Mouse (Mus musculus): ENCODE results near the gene Stk38l. TPM values are rescaled to one million over a fixed set of nuclear protein-coding genes. Genes with fewer than 3 reads are reported as not detected.
"Not testable (repeated sequence)": the region's sequence is repeated elsewhere in the genome, so short reads cannot be mapped to it uniquely, and the experiment has no call there.

Stk38l gene
- total RNA-seq, 2 experiments from 2014 or later: 2.7 to 3.4 TPM

DNA sequence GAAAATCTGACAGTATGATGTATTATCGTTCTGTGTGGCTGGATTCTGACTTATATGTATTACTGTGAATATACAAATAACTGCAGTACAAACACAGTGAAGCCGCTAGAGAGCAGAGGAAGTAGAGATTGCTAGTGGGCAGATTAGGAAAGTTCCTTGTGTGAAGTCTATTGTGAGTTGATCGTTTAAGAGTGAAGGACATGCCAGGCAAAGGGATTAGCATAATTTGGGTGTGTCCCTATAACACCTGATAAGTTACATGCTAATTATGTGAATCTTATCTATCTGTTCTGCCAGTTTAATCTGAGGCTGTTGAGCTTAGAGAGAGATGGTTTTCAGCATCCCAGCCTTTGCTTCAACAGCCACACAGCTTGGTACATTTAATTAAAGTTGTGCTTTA is 7.4 kb downstream of the Stk38l start:
- ATAC-seq (replicated peaks; ENCODE audit: low FRiP score, low TSS enrichment, poor library complexity, severe bottlenecking): peak; percentile 53

DNA sequence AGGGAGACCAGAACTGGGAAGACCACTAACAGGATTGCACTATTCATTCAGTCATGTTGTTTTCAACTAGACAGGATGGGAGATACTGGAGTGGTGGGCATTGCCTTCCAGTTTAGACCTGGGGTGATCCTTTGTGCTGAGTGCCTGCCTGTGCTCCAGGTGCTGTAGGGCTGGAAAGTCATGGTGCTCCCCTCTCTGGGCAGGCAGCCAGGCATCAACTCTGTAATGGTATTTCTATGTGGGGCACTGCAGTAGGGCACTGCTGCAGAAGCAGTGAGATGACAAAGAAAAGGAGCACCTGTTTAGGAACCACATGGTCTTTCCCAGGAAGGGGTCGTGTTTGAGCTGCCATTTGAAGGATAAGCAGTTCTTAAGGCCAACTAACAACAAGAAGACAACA is 7.9 kb downstream of the Stk38l start:
- ATAC-seq (replicated peaks; ENCODE audit: low FRiP score, low TSS enrichment, poor library complexity, severe bottlenecking): peak; percentile 26

DNA sequence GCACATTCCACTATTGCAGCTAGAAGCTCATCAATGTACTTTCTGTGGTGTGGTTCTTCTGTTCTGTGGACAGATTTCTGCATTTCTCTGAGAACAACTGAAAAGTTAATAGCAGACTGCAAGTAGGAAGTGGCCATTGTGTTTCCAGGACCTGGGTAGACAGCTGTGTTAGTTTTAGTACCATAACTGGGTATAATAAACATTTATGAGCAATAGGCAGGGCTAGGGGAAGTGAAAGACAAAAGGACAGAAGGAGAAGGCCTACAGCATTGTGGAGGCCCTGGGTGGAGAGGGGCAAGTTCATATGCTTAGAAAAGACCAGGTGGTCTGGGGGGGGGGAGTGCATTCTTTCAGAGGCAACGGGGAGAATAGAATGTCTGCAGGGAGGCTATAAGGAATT is 8.8 kb downstream of the Stk38l start:
- ATAC-seq (replicated peaks; ENCODE audit: low FRiP score, low TSS enrichment, poor library complexity, severe bottlenecking): no peak

DNA sequence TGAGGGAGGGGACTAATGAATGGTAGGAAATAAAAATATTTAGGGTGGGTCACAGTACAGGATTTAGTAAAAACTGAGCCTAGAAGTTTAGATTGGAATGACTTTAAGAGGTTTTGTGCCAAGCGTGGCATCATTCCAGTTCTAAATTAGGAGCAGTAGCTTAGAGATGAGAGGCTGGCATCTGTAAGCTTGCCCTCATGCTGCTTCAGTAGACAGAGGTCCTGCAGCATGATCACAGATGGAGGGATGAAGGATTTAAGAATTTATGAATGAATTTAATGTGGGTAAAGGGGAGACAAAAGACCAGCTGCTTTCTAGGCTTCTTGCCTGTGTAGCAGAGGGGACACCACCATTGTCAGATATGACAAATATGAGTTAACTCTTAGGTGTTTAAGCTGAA is 14.1 kb downstream of the Stk38l start:
- ATAC-seq (replicated peaks; ENCODE audit: low FRiP score, low TSS enrichment, poor library complexity, severe bottlenecking): no peak

DNA sequence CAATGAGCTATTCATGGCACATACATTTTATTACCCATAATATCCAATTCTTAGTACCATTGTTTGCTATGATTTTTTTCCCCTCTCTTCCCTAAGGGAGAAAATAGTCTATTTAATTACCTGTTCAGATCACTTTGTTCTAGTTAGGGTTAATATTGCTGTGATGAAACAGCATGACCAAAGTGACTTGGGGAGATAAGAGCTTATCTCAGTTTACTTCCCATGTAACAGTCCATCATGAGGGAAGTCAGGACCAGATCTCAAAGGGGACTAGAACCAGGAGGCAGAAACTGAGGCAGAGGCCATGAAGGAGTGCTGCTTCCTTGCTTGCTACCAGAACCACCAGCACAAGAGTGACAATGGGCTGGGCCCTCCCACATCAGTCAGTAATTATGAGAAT is 15.9 kb downstream of the Stk38l start:
- ATAC-seq (replicated peaks; ENCODE audit: low FRiP score, low TSS enrichment, poor library complexity, severe bottlenecking): no peak

DNA sequence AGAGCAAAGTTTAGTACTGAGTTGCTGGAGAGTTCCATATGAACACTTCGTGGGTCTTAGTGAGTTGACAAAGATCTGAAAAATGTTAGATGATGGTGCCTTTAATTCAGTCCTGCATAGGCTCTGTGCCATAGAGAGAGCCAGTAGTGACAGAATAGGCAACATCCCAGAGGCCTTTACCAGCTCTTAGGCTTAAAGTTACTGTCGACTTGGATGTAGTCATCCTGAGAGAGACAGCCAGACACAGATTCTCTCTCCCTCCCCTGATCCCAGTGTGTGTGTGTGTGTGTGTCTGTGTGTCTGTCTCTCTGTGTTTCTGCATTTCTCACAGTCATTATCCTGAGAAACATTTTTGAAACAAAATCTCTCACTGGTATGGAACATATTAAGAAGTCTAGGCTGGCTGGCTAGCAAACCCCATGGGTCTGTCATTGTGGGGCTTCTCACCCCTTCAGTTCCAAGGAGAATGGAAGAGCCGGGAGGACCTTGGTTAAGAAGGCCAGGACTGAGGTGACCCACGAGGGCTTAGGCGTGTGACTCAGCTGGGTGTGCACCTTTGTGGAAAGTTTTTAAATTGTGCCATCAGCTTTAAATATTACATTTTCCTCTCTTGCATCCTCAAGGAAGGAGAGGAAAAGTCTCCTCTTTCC is 17.3 kb downstream of the Stk38l start:
- no peak for ATAC-seq (replicated peaks; ENCODE audit: low FRiP score, low TSS enrichment, poor library complexity, severe bottlenecking)

DNA sequence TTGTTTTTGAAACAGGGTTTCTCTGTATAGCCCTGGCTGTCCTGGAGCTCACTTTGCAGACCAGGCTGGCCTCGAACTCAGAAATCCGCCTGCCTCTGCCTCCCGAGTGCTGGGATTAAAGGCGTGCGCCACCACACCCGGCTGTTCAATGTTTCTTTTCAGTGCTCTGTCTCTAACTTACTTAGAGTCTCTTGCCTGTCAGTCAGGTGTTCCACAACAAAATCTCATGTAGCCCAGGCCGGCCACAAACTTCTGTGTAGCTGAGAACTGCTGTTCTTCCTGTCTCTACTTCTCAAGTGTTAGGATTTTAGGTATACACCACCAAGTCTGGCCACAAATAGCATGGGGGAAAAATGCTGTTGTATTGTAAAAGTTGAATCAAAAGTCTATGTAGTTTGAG is 19.5 kb downstream of the Stk38l start:
- ATAC-seq (replicated peaks; ENCODE audit: low FRiP score, low TSS enrichment, poor library complexity, severe bottlenecking): not testable (repeated sequence)

DNA sequence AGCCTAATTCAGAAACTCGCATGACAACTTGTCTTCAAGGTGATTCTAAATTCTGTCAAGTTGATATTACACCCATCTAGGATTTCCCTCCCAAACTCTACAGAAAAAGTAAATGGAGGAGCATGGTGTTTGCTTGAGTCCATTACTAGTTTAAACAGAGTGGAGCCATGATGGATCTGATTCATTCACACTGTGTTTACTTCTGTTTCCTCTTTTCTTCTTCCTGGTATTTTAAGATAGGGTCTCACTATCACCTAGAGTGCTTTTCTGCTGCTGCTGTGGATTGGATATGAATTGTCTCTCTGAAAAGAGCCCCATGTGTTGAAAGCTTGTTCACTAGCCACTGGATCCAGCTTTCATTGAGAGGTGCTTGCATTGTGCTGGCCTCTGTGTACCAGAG is 20.4 kb downstream of the Stk38l start:
- ATAC-seq (replicated peaks; ENCODE audit: low FRiP score, low TSS enrichment, poor library complexity, severe bottlenecking): no peak

DNA sequence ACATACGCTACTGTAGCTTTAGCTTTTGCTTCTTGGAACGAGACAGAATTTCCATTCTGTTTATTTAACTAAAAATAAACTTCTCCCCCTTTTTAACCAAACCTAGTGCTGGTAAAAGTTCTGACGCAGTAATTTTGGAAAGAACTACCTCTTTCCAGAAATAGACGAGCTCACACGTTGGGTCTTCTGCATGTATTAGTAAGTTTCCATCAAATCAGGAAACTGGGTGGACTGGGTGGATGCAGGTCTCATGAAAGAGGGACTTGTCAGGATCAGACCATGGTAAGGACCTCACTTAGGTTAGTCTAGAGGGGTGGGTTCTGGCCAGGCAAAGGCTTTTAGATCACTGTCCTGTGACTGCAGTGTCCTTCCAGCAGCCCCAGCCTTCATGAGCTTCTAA is 21.8 kb downstream of the Stk38l start:
- no peak for ATAC-seq (replicated peaks; ENCODE audit: low FRiP score, low TSS enrichment, poor library complexity, severe bottlenecking)

DNA sequence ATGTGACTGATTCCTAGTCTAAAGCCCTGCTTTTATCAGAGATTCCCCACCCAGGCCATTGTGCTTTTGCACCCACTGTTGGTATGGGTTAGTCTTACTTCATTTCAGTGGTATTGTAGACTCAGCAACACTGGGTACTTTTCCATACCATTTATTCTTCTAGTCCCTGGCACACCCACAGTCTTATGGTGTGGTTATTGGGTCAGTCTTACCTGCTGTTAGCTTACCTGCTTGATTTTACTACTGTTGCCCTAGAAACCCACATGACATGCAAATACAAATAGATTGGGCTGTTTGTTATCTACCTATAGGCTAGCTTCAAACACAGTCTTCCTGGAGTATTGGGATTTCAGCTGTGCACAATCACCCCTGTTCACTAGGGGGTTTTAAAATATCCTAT is 22.3 kb downstream of the Stk38l start:
- ATAC-seq (replicated peaks; ENCODE audit: low FRiP score, low TSS enrichment, poor library complexity, severe bottlenecking): no peak

DNA sequence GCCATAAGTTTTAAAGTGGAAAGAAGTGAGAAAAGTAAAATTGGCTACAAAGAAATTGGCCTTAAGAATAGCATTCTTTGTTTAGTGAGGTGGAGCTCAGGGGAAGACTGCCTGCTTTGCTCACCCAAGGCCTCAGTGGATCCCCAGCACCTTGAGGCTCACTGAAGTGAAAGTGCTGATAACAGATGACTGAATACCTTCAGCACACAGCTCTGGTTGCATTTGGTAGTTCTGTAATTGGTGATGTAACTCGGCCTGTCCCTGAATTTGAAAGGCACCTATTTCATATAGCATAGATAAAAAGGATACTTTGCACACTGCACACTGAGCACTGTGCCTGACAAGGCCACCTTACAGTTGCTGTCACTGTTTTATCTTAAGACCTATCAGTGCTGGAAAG is 23.5 kb downstream of the Stk38l start:
- ATAC-seq (replicated peaks; ENCODE audit: low FRiP score, low TSS enrichment, poor library complexity, severe bottlenecking): no peak

DNA sequence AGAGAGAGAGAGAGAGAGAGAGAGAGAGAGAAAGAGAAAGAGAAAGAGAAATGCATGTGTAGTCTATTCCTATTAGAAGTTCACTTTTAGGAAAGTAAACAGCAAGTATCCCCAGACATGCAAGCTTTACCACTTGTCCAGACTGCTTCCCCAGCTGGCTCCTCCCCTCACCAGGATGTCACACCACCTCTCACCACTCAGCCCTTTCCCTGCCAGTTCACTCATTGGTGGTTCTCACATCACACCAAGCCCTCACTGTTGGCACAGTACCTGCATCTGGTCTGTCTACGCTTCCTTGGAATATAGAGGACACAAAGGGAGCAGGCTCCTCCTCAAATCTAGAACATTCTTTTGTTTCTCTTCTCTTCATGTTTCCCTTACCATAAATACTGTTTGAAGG is 26.9 kb downstream of the Stk38l start:
- ATAC-seq (replicated peaks; ENCODE audit: low FRiP score, low TSS enrichment, poor library complexity, severe bottlenecking): 0 out of 2 replicates have a peak, but pooled peaks have one; percentile 16

DNA sequence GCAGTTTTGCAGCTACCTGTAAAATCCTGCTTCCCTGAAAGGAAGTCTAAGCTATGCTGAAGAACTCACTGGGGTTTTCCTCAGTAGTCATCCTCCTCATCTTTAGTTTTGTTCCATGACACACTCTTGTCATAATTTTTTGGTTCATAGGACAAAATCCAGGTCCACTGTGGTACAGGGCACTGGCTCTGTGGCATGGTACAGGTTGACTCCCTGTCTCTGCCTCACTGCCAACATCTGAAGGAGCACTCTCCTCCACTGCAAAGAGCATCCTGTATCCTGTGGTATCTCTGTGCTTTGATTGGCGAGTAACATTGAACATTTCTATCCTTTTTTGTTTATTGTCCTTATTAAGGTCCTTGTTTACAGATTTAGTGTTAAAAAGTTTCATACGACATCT is 27.4 kb downstream of the Stk38l start:
- no peak for ATAC-seq (replicated peaks; ENCODE audit: low FRiP score, low TSS enrichment, poor library complexity, severe bottlenecking)

DNA sequence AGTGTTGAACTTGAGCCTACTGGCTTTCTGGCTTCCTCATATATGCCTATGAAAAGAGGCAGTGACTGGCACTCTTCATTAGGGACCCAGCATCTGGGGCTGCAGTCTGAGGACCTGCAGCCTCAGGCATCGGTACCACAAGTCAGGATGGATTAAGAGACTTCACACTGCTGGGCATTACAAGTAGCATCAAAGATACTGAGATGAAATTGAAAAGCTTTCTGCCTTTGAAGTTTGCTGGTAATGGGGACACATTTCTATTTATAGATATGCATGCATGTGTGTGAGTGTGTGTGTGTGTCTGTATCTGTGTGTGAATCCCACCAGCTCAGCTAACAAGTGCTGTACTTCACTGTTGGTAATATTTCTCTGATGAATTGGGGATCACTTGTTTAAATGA is 27.8 kb downstream of the Stk38l start:
- no peak for ATAC-seq (replicated peaks; ENCODE audit: low FRiP score, low TSS enrichment, poor library complexity, severe bottlenecking)

DNA sequence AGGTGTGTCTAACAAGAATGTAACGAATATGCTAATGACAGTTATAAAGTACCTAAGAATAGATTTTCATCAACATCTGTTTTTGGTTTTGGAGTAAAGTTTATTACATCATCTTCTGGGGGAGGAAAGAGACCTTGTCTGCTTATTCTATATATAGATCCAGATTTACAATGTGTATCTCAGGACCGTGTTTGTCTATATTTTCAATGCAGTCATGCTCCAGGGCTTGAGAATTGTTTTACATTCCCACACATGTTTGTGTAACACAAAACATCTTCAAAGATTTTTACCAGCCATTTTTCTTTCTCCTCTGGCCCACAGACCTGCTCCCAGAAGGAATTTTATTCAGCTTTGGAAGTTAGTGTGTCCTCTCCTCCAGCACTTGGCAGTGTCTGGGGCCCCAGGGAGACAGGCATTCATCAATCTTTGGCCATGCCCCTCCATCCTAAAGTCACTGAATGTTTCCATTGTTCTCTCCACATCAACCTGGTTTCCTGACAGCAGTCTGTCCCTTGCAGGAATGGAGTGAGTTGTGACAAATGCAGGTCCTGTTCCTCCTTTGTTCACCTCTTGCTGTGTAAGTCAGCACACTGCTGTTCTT is 28.9 kb downstream of the Stk38l start:
- no peak for ATAC-seq (replicated peaks; ENCODE audit: low FRiP score, low TSS enrichment, poor library complexity, severe bottlenecking)

DNA sequence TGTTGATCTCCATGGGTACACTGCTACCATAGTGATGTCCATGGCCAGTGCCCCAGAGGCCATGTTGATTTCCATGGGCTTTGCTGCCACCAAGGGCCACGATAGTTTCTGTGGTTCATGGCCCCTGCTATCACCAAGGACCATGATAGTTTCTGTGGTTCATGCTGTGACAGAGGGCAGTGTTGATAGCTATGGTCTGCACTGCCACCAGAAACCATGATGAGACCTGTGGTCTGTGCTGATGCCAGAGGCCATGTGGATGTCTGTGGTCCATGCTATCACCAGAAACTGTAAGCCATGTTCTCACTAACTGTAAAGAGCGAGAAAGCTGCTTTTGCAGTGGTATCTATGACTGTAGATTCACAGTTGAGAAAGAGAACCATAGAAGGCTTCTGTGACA is 30.3 kb downstream of the Stk38l start:
- peak; percentile 91 for ATAC-seq (replicated peaks; ENCODE audit: low FRiP score, low TSS enrichment, poor library complexity, severe bottlenecking)

DNA sequence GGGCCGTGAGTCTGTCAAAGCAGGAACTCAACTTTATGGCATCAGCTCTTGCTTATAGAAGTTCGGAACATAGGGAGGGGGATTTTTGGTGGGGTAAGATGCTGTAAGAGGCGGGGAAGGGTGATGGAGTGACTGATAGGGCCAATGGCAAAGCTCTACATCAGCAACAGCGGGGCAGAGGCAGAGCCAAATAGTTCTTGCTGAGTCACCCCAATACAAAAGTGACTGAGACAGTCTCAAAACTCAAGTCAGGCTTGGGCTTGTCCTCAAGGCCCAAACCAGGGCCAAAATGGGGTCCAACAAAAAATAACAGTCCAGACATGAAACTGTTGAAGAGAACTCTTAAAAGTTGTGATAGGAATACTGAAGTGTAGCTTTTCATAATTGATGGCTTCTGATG is 30.9 kb downstream of the Stk38l start:
- no peak for ATAC-seq (replicated peaks; ENCODE audit: low FRiP score, low TSS enrichment, poor library complexity, severe bottlenecking)

DNA sequence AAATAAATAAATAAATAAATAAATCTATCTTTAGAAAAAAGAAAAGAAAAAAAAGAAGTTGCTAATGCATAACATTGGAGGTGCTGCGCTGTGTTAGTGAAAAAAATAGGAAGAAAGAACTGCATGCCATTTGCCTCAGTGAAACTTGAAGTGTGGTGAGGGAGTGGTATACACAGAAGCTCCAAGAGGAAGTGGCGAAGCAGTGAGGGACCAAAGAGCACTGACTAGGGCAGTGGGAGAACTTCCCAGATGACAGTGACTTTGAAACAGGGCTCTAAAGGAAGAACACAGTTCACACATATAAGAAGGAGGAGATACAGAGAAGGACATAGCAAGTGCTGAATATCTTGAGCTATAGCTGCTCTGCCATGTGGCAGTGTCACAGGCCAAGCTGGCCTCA is 34.2 kb downstream of the Stk38l start:
- no peak for ATAC-seq (replicated peaks; ENCODE audit: low FRiP score, low TSS enrichment, poor library complexity, severe bottlenecking)

DNA sequence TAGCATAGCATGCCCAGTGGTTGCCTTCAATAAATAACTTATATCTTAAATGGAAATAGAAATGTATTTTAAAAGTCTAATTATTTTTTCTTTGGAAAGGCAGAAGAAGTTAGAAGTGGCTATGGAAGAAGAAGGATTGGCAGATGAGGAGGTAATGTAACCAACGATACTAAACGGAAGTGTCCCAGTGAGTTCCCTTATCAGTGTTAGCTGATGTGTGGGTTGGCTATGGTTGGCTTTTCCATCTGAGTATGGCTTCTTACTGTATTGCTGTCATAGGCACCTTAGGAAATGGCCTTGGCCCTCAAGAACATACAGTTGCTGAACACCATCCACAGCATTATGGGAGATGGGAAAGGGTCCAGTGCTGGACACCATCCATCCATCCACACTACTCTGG is 35.2 kb downstream of the Stk38l start:
- no peak for ATAC-seq (replicated peaks; ENCODE audit: low FRiP score, low TSS enrichment, poor library complexity, severe bottlenecking)

DNA sequence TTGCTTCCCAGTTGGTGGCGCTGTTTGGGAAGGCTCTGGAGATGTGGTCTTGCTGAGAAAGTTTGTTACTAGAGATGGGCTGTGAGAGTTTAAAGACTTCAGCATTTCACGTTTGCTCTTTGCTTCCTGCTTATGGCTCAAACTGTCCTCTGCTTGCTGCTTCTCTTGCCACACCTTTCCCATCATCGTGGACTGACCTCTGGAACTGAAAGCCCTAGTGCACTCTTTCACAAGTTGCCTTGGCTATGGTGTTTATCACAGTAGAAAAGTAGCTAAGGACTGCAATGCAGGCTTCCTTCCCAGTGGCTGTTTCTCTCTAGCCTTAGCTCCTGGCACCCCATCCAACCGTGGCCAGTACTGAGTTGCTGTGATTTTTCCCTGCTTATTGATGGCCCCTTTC is 35.9 kb downstream of the Stk38l start:
- ATAC-seq (replicated peaks; ENCODE audit: low FRiP score, low TSS enrichment, poor library complexity, severe bottlenecking): no peak

DNA sequence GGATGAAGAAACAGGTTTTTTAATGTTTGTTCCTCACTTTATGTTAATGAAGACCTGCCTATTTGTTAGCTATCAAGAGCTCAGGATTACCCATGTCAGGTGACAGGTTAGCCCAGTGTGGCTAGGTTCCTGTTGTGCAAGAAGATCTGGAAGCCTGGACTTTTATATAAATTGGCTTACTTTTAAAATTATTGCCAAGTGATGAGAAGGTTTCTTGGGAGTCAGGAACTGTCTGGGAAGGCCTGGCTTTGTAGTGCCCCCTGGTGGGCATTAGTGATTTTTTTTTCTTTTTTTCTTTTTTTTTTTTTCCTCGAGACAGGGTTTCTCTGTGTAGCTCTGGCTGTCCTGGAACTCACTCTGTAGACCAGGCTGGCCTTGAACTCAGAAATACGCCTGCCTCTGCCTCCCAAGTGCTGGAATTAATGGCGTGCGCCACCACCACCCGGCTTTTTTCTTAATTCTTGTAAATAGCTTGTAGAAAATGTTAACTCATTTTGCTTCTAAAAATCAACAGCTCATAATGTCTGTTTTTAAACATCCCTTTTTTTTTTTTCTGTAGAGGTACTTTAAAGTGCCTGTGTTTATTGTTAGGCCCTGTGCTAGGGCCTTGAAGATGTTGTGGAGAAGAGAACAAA is 37.6 kb downstream of the Stk38l start:
- ATAC-seq (replicated peaks; ENCODE audit: low FRiP score, low TSS enrichment, poor library complexity, severe bottlenecking): no peak
